Mouse (Mus musculus) c-Kit-positive CD71-positive TER-119-positive erythroid progenitor cells, embryonic 14.5 days (primary cell): ENCODE measurements around the gene Ano8.
"Not testable (repeated sequence)": the region's sequence is repeated elsewhere in the genome, so short reads cannot be mapped to it uniquely, and the experiment has no call there.

Experiments used
- DNase-seq: peaks from one replicate; pipeline ENCODE4 v3.0.0-alpha.2; 2013; ENCODE audit warnings: low spot score

Gene Ano8

DNA sequence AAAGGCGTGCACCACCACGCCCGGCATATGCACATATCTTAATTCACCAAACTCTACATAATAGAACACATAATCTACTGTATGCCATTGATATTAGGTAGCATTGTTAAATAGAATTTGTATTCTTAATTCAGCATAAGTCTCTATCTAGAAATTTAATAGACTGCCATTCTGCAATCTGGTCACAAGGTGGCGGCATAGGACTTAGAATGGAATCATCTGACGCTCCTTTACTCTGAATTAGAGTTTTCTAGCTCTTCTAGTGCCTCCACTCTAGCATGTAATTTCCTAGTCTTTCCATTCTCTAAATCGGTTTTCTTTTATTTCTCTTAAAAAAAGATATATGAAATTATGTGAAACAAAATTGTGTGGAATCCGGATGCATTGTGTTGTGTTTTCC lies 44.4 kb downstream of the Ano8 start:
- DNase-seq = peak; percentile 67

DNA sequence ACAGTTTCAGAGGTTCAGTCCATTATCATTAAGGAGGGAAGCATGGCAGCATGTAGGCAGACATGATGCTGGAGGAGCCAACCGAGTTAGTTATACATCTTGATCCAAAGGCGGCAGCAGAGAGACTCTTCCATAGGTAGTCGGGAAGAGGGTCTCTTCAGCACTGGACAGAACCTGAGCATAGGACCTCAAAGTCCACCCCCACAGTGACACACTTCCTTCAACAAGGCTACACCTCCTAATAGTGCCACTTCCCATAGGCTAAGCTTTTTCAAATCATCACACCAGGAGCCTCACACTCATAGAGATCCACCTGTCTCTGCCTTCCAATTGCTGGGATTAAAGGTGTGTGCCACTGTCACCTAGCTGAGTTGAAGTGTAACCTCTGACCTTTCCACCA lies 48.7 kb downstream of the Ano8 start:
- DNase-seq = no peak

DNA sequence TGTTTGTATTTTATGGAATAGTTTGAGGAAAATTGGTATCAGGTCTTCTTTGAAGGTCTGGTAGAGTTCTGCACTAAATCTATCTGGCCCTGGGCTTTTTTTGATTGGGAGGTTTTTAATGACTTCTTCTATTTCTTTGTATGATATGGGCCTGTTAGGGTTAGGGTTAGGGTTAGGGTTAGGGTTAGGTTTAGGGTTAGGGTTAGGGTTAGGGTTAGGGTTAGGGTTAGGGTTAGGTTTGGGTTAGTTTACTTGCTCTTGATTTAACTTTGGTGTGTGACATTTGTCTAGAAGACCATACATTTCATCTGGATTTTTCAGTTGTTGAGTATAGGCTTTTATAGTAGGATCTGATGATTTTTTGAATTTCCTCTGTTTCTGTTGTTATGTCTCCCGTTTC lies 52.8 kb downstream of the Ano8 start:
- DNase-seq = not testable (repeated sequence)
